Mouse (Mus musculus) spleen, adult 2 months (tissue): Measurements from ENCODE around the gene Pde8b.

ENCODE experiments used
- CTCF ChIP-seq: fragments of 200-500 bp; IDR thresholded peaks from 2 replicates; pipeline ENCODE4 v1.5.1; 2011; ENCODE audit warnings: mild to moderate bottlenecking, inconsistent platforms; ENCODE audit not compliant: insufficient read depth, insufficient read length, insufficient replicate concordance; ENCODE audit errors: extremely low read depth
- POLR2A ChIP-seq: fragments of 200-500 bp; IDR thresholded peaks from 2 replicates; pipeline ENCODE4 v1.6.1; 2011; ENCODE audit warnings: low read depth, low read length, inconsistent platforms

DNA sequence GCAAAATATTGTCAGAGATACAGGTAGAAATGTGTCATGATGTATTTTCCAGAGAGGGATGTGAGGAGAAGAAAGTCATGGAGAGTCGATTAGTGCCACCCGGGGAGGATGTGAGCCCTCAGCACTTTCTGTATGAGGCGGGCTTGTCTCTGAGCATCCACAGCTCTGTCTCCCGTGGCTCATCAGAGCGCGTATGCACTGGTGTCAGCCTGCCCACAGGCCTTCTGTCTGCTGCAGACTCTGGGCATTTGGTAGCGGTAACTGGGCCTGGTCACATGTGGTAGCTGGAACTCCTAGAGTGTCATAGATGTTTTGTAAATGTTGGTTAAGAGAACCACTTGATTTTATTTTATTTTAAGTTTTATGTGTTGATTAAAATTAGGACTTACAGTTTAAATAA, 240.9 kb downstream of the Pde8b start:
- TF ChIP-seq POLR2A (no peak), CTCF (no peak)
